Mouse (Mus musculus): Measurements from ENCODE around the gene Gng3.

GRCm38 (mm10) chr19:8839908-8840791 is 1.2 kb upstream of the Gng3 start:
- TF ChIP-seq CTCF (conservative IDR thresholded peaks at IDR 0.05; ENCODE audit: insufficient read depth, insufficient read length, low read depth, low read length) (no peak), POLR2A (IDR thresholded peaks at IDR 0.05; ENCODE audit: low read depth, low read length) (peak; percentile 23)

Data from kidney, adult 2 months (tissue).